Mouse (Mus musculus) frontal cortex, postnatal 14 days (tissue): ENCODE results near the gene Lsp1.

Experiments
- DNase-seq, 2 experiments: peaks; one replicate each; pipeline ENCODE4 v3.0.0; 2022; ENCODE audit warnings: low spot score in 2 of 2

The Lsp1 gene

GRCm38 (mm10) chr7:142538291-142538690 is 77.7 kb downstream of the Lsp1 start:
- no peak for DNase-seq

GRCm38 (mm10) chr7:142538766-142539165 is 78.2 kb downstream of the Lsp1 start:
- DNase-seq = no peak

GRCm38 (mm10) chr7:142539828-142540227 is 79.2 kb downstream of the Lsp1 start:
- DNase-seq = no peak

GRCm38 (mm10) chr7:142542771-142543303 is 82.2 kb downstream of the Lsp1 start:
- no peak for DNase-seq
